Mouse (Mus musculus) embryonic facial prominence, embryonic 14.5 days (tissue): Measurements from ENCODE around the gene Brap. TPM values are rescaled to one million over a fixed set of nuclear protein-coding genes. Genes with fewer than 3 reads are reported as not detected.

Experiments
- polyA plus RNA-seq: library from polyadenylated mRNA; unstranded; fragments of >200 nt; fragmentation: Nextera tagmentation; extraction: Ambion mirVana; gene quantifications from 2 replicates; pipeline ENCODE4 v1.2.1, GENCODE M21; 2014

Brap gene
- polyA plus RNA-seq, 1 experiment from 2014 or later: 39.9 TPM

Other genes with a start within 250 kb of the Brap start
- 2.6 and 3.6 TPM in 2 replicates for gene Tmem116, start 208.7 kb upstream of the Brap start, polyA plus RNA-seq
- 157 and 159 TPM in 2 replicates for gene Erp29, start 208.1 kb upstream of the Brap start, polyA plus RNA-seq
- 0.17 TPM in 1 of 2 replicates, not detected in the other for gene Adam1b, start 157.1 kb upstream of the Brap start, polyA plus RNA-seq
- 2.1 and 2.3 TPM in 2 replicates for gene Adam1a, start 115.1 kb upstream of the Brap start, polyA plus RNA-seq
- not detected in 2 replicates for gene Gm42878, start 115.1 kb upstream of the Brap start, polyA plus RNA-seq
- 46.5 and 47.8 TPM in 2 replicates for gene Mapkapk5, start 114.7 kb upstream of the Brap start, polyA plus RNA-seq
- gene Aldh2, start 66.7 kb upstream of the Brap start, polyA plus RNA-seq: 87.8 and 93.0 TPM in 2 replicates
- gene Acad12, start 41.6 kb upstream of the Brap start, polyA plus RNA-seq: 2.0 and 2.7 TPM in 2 replicates
- gene Acad10, start within 50 bp of the Brap start, polyA plus RNA-seq: 1.6 and 2.1 TPM in 2 replicates
- 65.4 and 68.6 TPM in 2 replicates for gene Atxn2, start 50.8 kb downstream of the Brap start, polyA plus RNA-seq
- 17.8 and 18.3 TPM in 2 replicates for gene Sh2b3, start 177.1 kb downstream of the Brap start, polyA plus RNA-seq
- 18.8 and 20.3 TPM in 2 replicates for gene Pheta1, start 188.4 kb downstream of the Brap start, polyA plus RNA-seq